Mouse (Mus musculus) granulocyte monocyte progenitor cell, adult 5-6 weeks (primary cell): ENCODE data around the gene Erbb3. TPM values are rescaled to one million over a fixed set of nuclear protein-coding genes. Genes with fewer than 3 reads are reported as not detected.
"Not testable (repeated sequence)": the region's sequence is repeated elsewhere in the genome, so short reads cannot be mapped to it uniquely, and the experiment has no call there.

Source experiments
- ATAC-seq: replicated peaks from 2 replicates; pipeline ENCODE4 v1.8.0; 2016; ENCODE audit warnings: mild to moderate bottlenecking, moderate TSS enrichment, inconsistent platforms; ENCODE audit not compliant: poor library complexity, severe bottlenecking
- total RNA-seq, 2 experiments: library from RNA; stranded (forward) in 1 of 2; stranded (reverse) in 1 of 2; fragments of 200-712, 200-1000 nt in 1 of 2; fragments of >200 nt in 1 of 2; fragmentation: Nextera tagmentation in 1 of 2; gene quantifications; 2 replicates each; pipeline ENCODE4 v1.2.3; 2014 to 2017

Erbb3 gene
- total RNA-seq, 2 experiments from 2014 or later, result 1.4 to 1.7 TPM

DNA sequence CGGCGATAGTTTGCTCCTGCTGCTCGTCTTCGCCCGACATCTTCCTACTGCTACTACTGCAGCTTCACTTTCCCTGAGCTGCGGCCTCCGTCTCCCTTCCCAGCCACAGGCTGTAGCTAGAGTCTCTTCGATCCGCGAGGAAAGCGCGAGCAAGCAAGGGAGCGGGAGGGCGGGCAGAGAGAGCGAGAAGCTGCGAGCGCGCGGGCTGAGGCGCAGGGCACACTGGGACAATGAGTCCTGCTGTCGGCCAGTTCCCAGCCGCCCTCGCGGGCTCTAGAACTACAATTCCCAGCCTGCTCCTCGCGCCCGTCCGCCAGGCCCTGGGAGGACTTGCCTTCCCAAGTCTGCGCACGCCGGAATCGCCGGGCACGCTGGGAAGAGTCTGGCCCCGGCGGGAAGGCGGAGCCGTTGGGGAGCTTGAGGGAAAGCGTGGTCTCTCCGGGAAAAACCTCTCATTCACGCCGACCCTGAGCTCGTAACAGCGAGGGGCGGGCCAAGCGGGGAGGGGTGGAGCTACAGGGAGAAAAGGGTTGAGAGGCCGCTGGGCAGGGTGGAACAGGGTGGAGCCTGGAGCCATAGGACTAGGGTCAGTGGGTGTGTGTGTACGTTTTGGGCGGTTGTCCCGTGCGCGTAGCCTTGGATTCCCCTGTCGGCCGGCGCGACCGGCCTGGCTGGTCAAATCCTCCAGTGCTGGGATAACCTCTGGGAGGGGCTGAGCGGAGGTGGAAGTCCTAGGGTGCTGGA is 23.5 kb downstream of the Erbb3 start, which contains the start of gene Pa2g4:
Gene Pa2g4 (minus strand): TSS at position 200 of the 744 bp plus-strand sequence.
- ATAC-seq, result peak; percentile 85

DNA sequence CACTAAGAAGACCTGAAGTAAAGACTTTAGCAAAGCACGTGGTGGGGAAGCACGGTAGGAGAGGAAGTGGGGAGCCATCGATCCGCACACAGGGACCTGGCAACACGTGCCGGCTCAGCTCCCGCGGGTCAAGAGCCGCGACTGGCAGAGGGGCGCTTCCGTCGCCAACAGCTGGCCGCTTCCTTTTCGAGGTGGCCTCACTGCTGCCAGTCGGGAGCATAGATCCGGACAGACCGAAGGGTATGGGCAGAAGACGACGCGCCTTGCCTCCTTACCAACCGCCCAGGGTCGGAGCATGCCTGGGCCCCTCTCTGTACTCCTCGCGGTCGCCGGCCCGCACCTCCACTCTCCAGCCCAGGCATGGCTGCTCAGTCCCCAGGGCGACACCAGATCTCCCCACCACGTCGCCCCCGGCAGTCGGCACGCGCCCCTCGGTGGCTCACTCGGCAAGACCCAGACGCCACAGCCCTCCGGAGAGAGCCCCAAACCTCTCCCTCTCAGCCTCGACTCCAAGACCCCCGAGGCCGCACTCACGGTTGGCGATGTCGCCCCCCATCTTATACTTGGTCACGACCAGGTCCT is 24.2 kb downstream of the Erbb3 start:
- ATAC-seq, result peak; percentile 56

DNA sequence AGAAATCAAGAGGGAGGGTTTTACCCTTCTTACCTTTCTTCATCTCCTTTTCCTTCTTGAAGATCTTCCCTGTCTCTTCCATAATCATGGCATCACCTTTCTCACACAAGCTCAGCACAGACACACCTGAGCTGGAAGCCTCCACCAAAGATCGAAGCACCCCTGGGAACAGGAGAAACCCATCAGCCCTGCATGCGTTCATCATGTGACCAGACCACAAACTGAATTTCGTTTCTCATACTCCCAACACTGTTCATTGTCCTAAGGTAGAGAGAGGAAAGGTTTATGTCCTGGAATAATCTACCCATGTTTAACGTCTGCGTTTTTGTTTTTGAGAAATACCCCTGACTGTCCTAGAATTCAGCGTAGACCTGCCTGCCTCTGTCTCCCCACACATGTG is 25.9 kb downstream of the Erbb3 start:
- no peak for ATAC-seq

DNA sequence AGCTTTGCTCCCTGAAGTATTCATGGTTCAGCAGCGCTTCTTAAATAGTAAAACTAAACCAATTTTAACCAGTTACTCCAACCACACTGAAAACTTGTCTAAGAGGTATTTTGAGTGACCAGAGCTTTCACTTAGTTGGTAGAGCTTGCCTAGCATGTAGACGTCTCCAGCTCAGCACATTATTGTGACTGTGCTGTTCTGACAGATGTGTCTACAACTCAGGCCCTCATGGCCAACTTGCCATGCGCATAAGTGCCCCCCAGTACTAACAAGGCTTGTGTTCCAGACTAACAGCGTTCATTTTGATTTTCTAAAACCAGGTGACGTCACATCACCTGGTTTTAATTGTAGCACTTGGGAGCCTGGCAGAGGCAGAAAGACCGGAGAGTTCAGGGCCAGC is 32.5 kb downstream of the Erbb3 start:
- no peak for ATAC-seq

DNA sequence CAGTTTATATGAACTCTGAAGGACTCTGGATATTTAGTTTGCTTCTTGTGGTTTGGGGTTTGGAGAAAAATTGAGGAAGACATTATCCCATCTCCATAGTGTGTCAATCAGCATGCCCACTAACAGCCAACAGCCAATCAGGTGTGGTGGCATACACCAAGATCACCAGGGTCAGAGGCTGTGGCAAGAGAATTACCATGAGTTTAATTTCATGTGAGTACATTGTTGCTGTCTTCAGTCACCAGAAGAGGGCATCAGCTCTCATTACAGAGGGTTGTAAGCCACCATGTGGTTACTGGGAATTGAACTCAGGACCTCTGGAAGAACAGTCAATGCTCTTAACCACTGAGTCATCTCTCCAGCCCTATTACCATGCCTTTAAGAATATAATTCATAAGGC is 33.2 kb downstream of the Erbb3 start:
- ATAC-seq, result peak; percentile 95

DNA sequence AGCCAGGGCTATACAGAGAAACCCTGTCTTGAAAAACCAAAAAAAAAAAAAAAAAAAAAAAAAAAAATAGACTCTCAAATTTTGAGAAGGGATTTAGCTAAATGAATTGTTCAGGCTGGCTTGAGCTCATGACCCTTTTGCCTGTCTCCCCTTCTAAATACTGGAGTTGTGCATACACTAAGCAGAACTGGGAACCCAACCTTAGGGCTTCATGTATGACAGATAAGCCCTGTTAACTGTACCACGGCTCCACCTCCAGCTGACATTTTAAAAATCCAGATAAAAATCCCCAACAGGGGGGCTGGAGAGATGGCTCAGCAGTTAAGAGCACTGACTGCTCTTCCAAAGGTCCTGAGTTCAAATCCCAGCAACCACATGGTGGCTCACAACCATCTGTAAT is 33.9 kb downstream of the Erbb3 start:
- not testable (repeated sequence) for ATAC-seq

DNA sequence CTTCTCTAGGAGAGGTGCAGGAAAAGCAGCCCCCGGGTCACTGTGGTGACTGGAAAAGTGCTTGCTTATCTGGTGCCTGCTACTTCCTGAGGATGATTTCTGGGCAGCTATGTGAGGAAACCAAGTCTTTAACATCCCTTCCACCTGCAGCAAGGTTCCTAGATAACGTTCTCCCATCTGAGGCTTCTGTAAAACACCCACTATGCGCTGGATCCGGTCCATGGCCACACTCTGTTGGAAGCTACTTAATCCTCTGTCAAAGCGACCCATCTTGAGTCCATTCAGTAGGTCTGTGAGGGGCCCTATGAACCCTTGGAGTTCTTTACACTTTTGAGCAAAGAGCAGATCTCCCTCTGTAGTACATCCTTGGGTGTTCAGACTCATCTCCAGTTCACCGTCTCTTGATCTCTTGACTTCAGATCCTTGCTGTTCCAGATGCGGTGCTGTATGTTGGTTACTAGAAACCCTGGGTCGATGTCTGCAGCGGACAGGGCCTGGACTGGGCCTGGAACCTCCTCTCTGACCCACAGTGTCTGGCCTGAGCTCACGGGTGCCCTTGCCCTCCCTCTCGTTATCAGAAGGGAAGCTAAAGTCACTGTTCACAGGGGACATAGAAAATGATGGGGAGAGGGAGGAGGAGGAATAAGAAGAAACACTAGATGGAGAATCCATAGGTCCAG is 39.2 kb downstream of the Erbb3 start:
- ATAC-seq, result not testable (repeated sequence)

DNA sequence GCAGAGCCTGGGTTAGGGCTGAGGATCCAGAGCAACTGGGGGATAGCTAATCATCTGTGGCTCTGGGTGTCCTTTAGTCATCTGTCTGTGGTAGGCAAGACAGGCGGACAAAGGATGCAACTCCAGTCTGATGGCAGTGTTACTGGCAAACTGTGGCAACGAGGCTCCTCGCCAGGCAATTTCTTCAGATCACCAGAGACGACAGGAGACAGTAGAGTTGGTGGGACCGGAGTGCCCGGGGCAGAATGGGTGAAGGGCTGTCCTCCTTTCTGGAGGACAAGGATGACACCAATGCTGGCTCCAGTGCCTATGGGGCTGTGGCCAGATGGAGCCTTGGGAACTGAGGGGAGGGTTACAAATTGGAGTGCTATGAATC is 39.8 kb downstream of the Erbb3 start:
- not testable (repeated sequence) for ATAC-seq

DNA sequence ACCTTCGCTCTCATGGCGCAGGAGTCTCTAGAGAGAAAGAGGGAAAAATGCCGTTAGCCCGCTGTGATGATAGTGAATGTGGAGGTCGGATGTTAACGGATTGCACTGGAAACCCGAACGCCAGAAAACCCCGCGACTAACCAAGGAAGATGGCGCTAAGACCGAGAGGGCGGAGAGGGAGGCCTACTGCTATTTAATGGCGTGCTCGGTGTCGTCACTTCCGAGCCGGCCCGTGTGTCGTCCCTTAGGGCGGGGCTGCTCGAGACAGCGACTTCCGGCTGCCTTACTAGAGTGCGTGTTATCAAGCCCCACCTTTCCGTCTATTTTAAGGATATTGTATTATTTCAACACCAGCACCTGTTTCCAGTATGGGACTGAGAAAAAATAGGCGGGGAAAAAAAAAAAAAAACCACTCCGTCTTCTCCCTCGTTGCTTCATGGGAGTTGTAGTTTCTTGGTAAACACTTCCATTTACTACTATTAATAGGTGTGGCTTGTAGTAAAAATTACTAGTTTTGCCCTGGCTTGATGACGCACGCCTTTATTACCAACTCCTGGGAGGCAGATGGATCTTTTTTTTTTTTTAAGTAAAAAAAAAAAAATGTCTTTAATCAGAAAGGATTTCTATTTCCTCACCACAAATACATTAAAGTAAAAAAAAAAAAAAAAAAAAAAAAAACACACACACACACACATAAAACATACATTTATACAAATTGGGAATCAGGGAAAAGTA is 40.3 kb downstream of the Erbb3 start, which contains the start of gene Rpl41:
Gene Rpl41 (minus strand): TSS at position 359 of the 735 bp plus-strand sequence.
- ATAC-seq, result peak; percentile 70

DNA sequence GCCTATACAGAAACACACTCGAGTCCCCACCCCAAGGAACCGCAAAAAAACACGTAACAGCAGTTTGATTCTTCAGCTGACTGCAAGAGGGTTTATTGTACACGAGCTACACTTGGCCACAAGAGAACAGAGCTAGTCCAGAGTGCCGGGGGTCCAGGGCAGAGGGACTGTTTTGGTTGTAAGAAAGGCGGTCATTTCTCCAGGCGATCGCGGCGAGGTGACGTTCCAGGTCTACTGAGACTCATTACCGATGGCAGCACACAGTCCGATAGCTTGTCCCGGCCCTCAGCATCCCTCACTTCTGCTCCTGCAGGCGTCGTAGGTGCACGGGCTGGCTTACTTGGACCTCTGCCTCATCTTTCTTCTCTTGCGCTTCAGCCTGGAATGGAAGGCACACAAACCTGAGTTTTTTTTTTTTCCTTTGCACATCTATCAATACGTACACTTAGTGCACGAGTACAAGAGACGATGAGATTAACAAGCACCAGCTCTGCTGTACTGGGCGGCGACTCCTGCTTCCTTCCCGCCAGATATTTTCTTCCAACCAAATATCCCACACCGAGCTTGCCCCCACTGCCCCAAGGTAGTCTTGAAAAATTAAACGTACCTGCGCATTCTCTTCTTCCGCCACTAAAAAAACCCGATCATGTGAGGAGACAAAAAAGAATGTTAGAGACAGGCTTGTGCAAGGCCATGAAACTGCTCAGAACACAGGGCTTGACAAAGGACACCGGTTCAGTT is 41.2 kb downstream of the Erbb3 start:
- not testable (repeated sequence) for ATAC-seq

DNA sequence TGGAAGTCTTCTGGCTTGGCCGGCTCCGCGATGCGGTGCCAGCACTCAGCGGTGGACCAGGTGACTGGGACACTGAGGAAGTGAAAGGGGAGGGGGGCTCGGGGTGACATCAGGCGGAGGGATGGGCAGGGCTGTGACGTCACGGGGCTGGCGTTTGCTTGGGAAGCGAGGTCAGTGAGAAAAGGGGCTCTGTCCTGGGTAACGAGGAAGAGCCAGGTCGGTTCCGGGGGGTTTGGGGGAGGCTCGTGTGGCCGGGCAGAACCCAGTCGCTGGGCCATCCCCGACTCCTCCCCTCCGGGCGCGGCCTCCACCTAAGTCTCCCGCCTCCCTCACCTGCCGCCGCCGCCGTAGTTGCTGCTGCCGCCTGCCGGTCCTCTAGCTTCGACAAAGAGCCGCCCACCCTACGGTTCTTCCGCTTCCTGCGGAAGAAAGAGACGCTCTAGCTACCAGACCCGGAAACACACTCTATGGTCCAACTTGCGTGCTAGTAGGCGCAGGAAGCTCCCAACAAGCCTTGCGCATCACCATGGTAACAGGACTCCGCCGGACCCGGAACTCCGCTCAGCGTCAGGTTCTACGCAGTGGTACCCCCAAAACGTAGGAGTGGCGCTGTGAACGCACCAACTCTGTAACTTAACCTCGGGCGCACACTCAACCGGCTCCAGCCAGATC is 42.0 kb downstream of the Erbb3 start, which contains the start of gene Zc3h10:
Gene Zc3h10 (minus strand): TSS at position 414 of the 672 bp plus-strand sequence.
- ATAC-seq, result peak; percentile 73

DNA sequence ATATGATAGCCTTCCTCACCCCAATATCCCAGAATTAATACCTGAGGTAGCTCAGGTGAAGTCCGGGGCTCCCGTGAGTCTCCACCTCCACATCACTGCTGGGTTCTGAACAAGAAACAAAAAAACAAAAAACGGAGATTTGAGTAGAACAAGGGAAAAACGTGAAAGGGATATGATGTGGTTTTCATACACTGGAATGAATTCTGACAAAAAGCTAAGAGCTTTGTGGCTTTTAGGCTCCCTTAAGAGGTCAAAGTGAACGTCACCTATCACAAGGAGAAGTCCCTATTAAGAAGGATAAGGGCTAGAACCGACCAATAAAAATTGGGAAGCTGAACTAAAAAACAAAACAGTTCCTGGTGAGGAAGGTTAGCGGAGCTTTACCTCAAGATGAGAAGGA is 42.7 kb downstream of the Erbb3 start:
- no peak for ATAC-seq

DNA sequence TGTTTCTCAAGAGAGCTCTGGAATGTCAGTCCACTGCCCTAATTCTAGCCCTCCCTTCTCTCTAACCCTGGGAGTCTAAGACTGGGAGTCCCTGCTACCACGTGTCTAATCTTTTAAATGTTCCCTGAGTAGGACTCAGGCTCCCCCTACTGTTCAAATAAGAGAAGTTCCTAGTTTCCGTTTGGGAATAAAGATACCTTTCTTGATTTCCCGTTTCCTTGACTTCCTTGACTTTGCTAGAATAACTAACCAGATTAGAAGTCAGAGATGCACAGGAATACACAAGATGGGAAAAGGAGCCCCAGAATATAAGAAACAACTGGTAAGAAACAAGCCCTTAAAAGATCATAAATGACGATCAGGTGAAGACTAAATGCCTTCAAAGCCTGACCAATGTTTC is 43.1 kb downstream of the Erbb3 start:
- ATAC-seq, result 0 out of 2 replicates have a peak, but pooled peaks have one; percentile 8

DNA sequence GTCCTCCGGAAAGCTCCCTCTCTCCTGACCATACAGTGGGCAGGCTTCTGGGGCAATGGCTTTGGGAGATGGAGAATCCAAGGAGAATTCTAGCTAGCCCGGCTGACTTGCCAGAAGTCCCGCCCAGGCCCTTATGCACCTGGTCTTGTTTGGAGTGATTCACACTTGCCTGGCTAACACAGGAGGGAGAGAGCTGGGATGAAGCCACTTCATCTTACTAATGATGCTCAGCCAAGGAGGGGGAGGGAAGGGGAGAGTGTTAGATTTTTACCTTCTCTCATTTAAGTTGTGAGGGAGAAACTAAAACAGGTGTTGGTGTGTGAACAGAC is 43.9 kb downstream of the Erbb3 start:
- ATAC-seq, result no peak

DNA sequence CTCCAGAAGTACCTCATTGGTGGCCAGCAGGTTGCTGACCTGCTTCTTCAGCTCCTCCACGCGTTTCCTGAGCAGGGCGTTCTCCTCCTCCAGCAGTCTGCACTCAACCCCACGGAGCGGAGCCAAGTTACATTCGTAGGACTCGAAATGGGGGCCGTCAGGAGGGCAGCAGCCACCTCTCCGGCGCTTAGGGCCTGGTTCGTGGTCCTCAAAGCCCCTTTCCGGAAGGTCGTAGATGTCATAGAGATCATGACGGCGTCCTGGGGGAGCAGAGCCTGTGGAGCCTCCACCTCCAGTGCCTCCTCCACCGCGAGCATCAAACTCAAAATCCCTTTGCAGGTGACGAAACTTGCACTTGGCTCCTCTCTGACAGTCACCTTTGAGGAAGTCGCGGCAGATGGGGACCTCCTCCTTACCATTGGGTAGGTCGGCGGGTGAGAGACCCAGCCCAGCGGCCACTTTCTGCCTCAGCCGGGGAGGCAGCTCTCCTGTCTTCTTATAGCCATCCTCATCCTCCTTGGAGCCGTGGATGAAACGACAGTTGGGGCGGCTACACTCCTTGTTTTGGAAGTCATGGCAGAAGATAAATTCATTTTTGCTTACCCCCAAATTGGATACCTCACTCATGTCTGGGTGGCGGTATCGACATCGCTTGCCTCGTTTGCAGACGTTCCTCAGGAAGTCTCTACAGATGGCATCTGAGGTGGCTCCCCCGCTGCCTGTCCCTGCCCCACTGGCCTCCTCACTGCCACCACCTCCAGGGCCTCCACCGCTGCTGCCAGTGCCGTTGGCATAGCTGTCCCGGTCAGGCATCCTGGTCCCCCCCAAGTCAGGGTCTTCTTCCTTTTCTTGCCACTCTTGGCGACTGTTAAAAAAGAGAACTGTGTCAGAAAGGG is 44.5 kb downstream of the Erbb3 start:
- no peak for ATAC-seq

DNA sequence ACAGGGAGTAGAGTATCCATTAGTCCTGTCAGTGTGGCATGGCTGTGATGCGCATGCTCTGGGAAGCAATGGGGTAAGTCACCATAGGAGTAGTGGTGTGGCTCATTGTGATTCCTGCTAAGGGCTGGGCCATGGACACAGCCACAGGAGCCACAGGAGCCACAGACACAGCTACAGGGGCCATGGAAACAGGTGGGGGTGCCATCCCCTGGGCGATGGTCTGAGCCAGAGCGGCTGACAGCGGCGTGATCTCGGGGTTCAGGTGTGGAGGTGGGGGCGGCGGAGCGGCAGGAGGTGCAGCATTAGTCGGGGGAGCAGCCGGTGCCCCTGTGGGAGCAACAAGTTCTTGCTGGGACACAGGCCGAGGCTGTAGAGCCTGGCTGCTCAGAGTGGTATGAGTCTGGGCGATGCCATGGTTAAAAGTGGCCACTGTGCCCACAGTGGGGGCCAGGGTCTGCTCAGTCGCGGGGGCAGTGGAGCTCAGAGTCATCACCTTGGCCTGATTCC is 45.2 kb downstream of the Erbb3 start:
- no peak for ATAC-seq

DNA sequence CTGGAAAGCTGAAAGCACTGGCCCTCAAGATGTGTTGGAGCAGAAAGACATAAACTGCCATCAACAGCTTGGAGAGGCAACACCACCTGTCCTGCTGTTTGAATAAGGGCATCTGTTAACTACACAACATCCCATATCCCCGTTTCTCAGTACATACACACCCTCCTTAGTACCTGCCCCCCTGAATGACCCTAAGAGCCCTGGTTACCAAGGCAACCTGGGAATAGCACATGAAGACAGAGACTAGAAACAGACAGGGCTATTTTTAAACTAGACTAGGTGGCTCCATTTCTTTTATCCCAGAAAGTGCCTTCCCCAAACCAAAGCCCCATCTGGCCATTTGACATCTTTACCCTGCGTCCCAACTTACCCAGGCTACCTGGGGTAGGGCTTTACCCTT is 46.4 kb downstream of the Erbb3 start:
- ATAC-seq, result no peak

DNA sequence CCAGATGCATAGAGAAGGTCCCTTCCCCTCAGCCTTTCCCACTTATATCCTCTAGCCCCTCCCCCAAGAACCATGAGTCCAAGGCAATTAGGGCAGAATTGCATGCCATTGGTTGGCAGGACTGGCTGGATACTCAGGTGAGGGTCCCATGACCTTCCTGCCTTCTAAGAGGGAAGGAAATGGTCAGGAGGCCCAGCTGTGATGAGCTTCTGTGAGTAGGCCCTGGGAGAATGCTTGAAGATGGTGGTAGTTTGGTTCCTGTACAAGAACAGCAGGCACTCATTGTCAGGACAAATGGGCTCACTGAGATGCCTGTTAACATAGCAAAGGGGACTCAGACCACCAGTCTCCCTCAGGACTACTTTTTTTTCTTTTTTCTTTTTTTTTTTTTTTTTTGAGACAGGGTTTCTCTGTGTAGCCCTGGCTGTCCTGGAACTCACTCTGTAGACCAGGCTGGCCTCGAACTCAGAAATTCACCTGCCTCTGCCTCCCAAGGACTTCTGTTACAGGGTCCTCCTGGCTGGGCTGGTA is 51.0 kb downstream of the Erbb3 start:
- ATAC-seq, result no peak
